9 mouse cellular contexts compared by ENCODE assay signal in the genomic region with DNA sequence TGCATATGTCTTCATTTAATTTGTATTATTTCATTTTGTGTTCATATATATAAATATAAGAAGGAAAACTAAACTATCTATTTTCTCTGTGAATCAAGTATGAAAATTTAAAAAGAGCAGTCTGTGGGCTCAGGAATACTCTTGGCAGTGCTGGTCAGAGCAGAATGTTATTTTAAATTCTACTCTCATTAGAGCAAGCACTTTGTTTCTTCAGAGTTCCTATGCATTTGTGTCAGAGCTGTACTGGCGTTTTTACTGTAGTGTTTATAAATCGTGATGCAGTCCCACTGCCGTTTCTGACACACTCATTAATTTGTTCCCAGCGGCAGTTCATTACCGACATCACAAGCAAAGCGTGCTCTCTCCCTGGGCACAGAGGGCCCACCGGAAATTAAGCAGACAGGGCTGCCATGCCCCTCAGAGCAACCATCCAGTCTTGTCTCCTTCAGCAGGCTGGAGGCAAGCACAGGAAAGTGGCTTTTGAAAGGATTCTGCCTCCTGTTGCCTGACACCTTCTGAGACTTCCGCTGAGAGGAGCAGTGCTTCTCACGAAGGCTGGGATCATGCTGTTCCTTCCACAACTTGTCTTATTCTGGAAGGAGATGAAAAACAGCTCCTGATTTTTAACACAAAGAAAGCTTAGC.
DNase-seq lines count a peak whose midpoint lies in the region; ATAC-seq lines count a peak whose summit lies in the region.
"Had no signal": no experiment of that assay in that cellular context is flagged by ENCODE, and none has a peak within 500 bp of the region (broad histone marks: within the 10 kb centered on the region; RNA-seq: fewer than 3 reads in every experiment).

No protein-coding gene starts in this region.

- no peak overlapping the region for H3K9ac ChIP-seq in kidney, embryonic 15.5 days
- H3K9ac ChIP-seq in hindbrain, embryonic 16.5 days (ENCODE audit: low read depth, low read length) = peak overlapping the region; percentile 14; the same call in 1 of the 2 replicates
- H3K9ac ChIP-seq: neural tube, embryonic 12.5 days had no signal

- no peak overlapping the region for H3K4me3 ChIP-seq in kidney, embryonic 15.5 days (replicated peaks)
- no peak overlapping the region for H3K4me3 ChIP-seq in hindbrain, embryonic 16.5 days (ENCODE audit: low read length)
- H3K4me3 ChIP-seq: neural tube, embryonic 12.5 days had no signal

- H3K9me3 ChIP-seq in kidney, embryonic 15.5 days (replicated peaks) = no peaks in the 10 kb centered on the region
- H3K9me3 ChIP-seq in hindbrain, embryonic 16.5 days (ENCODE audit: control insufficient read depth, low read length) = no peaks in the 10 kb centered on the region
- H3K9me3 ChIP-seq: neural tube, embryonic 12.5 days had no signal

- WGBS in kidney, embryonic 15.5 days = 16% methylated on average over 9 of the region's 9 CpGs
- WGBS in hindbrain, embryonic 16.5 days = 42% methylated on average over 9 of the region's 9 CpGs

- no peaks in the 10 kb centered on the region for H3K36me3 ChIP-seq in kidney, embryonic 15.5 days
- H3K36me3 ChIP-seq in hindbrain, embryonic 16.5 days (ENCODE audit: control insufficient read depth, insufficient read depth, low read length) = no peaks in the 10 kb centered on the region
- H3K36me3 ChIP-seq: neural tube, embryonic 12.5 days had no signal

- 0 out of 2 replicates have a peak overlapping the region, but pooled peaks have one; percentile 10 for H3K27ac ChIP-seq in kidney, embryonic 15.5 days
- peak overlapping the region; percentile 40; the same call in 1 of the 2 replicates for H3K27ac ChIP-seq in hindbrain, embryonic 16.5 days (ENCODE audit: low read depth, low read length)
- H3K27ac ChIP-seq: neural tube, embryonic 12.5 days had no signal

- peak overlapping the region; percentile 27; the same call in 1 of the 2 replicates for H3K4me2 ChIP-seq in kidney, embryonic 15.5 days
- peak overlapping the region; percentile 24 for H3K4me2 ChIP-seq in hindbrain, embryonic 16.5 days (ENCODE audit: low read length)
- H3K4me2 ChIP-seq: neural tube, embryonic 12.5 days had no signal

- H3K27me3 ChIP-seq in kidney, embryonic 15.5 days = no peaks in the 10 kb centered on the region
- H3K27me3 ChIP-seq in hindbrain, embryonic 16.5 days (replicated peaks; ENCODE audit: control insufficient read depth, insufficient read depth, low read length) = no peaks in the 10 kb centered on the region
- H3K27me3 ChIP-seq: neural tube, embryonic 12.5 days had no signal

- ATAC-seq in kidney, embryonic 15.5 days (replicated peaks; ENCODE audit: low FRiP score) = peak; percentile 88
- peak; percentile 83 for ATAC-seq in hindbrain, embryonic 16.5 days

- no peaks in the 10 kb centered on the region for H3K4me1 ChIP-seq in kidney, embryonic 15.5 days
- H3K4me1 ChIP-seq in hindbrain, embryonic 16.5 days (ENCODE audit: control insufficient read depth, insufficient read depth, low read depth, low read length) = no peaks in the 10 kb centered on the region; the same call in 1 of the 2 replicates
- H3K4me1 ChIP-seq: neural tube, embryonic 12.5 days had no signal

- no peak for DNase-seq in kidney, postnatal 14 days
- DNase-seq in embryo, embryonic 9.5 days (ENCODE audit: extremely low spot score) = peak; percentile 6
- DNase-seq in lung, postnatal 4 days = peak; percentile 4 to 25
- DNase-seq in gastrocnemius, postnatal 4 days (ENCODE audit: low spot score in 2 of 2) = no peak
- no peak for DNase-seq in ovary, postnatal 14 days (ENCODE audit: low spot score)
- DNase-seq in urinary bladder, adult 2 months (ENCODE audit: low spot score) = no peak

Comparison
In these comparisons a context has a peak if more than half of its experiments do, and no peak if none do; other contexts are left out.
1. DNase-seq: peak in embryo, embryonic 9.5 days (single experiment) and lung, postnatal 4 days (2 of 2); none in kidney, postnatal 14 days (single experiment), gastrocnemius, postnatal 4 days (0 of 2), ovary, postnatal 14 days (single experiment) and urinary bladder, adult 2 months (single experiment).